Mouse (Mus musculus) thymus, postnatal 0 days (tissue): Measurements from ENCODE around the gene Gm527. TPM values are rescaled to one million over a fixed set of nuclear protein-coding genes. Genes with fewer than 3 reads are reported as not detected.

Experiments
- DNase-seq: peaks from one replicate; pipeline ENCODE4 v3.0.0-alpha.2; 2015; ENCODE audit warnings: low spot score
- polyA plus RNA-seq: library from polyadenylated mRNA; unstranded; fragments of >200 nt; fragmentation: Nextera tagmentation; extraction: Ambion mirVana; gene quantifications from 2 replicates; pipeline ENCODE4 v1.2.1, GENCODE M21; 2015

Gene Gm527
- 2.0 and 2.8 TPM in 2 replicates for polyA plus RNA-seq

DNA sequence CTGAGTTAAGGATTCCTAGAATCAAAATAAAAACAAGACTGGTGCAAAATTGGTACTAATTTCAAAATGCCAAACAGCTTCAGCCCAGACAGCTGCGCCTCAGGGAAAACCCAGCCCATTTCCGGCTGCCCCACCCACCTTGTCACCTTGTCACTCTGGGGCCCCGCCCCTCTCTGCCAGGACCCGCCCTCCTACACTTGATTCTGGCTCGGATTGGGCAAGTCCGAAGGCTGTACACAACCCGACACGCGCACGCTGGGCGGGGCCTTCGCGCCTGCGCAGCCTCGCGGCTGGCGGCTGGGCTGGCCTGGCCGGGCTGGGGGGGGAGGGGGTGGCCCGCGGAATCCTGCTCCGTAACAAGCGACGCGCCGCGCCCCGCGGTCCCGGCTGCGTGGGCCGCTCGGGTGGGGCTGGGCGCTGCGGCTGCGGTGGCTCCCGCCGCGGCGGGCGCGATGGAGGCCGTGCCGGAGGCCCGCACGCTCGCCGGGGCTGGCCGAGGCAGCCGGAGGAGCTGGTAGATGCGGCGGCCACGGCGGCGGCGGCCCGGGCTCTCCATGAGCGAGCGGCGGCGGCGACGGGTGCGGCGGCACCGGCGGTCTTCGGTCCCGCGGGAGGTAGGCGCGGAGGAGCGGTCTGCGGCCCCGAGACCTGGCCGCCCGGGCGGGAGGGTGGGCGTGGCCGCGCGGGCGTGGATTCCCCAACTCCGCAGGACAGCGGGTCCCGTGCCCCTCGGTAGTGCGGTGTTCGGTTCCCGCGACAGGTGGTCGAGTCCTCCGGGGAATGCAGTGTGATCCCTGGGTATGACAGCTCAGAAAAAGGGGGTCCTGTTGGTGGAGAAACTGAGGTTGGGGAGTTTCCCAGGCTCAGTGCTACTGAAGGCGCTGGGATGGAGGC, at the start of gene Gm527:
Gene Gm527, plus strand, starts transcription at position 329 of the 894 bp plus-strand sequence.
- DNase-seq = peak; percentile 96

DNA sequence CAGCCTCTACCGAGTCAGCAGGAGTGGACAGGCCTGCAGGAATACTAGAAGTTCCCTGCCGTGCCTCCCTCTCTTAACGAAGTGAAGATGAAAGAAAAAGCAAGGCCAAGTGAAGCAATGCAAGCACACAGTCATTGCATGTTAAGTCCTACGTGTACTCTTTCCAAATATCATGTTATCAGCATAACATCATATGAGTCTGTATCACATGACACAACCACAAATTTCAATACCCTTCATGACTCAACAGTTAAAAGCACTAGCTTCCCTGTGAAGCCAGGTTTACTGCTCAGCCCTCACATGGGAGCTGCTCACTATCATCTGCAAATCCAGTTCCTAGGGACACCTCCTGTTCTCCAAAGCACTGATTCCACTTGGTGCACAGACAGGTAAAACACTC, 46.6 kb upstream of the Gm527 start:
- DNase-seq = no peak

DNA sequence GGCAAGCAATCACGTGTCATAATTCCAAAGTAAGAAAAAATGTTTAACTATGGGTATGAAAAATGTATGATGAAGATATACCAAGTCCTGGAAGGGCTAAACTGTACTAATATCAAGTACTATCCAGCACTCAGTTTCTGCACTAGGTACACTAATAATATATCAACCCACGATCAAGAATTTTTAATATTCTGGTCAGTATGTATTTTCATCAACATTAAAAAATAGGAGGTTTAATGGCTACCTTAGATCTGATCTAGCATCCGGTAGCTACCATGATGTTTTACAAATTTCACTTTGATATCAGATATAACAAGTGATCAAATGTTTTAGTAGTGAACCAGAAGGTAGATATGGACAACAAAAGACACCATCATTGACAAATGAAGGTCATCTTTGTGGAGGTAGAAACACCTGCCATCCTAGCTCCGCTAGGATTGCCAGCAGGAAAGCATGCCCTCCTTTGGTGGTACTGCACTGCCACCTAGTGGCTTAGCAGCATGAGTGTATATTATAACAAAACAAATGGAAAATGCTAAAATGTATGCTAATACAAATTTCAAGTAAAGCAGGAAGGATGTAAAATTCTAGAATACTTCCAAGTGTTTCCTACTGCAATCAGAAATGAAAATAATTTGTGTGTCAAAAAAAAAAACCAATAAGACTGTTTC, 20.5 kb upstream of the Gm527 start:
- DNase-seq = peak; percentile 27

DNA sequence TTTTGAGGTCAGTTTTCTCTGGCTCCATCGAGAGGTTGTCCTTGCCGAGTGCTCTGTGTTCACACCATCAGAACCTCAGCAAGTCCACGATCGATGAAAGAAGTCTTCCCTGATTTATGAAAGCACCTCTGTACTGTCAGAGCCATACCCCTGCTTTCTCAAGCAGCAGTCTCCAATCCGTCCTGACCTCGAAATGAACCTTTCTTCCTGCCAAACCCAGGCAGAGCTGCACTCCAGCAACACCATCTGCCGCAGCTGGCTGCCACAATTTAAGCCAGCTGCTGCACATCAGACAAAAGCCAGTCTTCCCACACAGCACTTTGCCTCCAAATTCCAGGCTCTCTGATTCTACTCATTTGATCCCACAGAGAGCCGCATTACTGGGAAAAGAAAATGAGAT, 15.2 kb upstream of the Gm527 start:
- no peak for DNase-seq

DNA sequence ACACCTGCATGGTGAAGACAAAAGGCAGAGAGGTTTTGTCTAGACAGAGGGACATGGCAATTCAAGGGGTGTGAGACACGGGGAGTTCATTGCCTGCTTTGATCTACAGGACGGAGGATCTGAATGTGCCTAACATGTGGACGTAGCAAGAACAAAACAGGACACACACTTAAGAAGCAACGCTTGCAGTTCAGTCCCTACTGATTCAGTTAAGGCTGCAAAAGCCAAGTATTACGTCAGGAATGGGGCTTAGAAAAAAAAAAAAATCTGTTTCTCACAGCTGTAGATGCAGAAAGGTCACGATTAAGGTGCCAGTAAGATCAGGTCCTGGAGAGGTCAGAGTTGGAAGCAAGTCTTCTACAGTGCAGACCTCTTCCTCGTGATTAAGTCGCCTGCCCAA, 14.5 kb upstream of the Gm527 start:
- DNase-seq = no peak

DNA sequence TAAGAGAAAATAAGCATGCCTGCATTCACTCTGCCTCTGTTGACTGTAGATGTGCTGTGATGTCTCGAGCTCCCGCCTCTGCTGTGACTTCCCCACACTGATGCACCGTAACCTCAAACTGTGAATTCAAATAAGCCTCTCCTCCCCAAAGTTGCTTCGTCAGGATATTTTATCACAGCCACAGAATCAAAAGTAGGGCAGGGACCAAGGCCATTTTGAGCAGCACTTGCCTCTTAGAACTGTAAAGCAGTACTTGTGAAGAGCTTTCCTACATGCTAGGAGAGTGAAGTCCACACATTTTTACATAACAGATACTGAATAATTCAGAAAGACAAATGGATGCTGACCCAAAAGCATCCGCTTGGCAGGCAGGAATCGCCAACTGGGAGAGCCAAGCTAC, 4.7 kb upstream of the Gm527 start:
- no peak for DNase-seq

DNA sequence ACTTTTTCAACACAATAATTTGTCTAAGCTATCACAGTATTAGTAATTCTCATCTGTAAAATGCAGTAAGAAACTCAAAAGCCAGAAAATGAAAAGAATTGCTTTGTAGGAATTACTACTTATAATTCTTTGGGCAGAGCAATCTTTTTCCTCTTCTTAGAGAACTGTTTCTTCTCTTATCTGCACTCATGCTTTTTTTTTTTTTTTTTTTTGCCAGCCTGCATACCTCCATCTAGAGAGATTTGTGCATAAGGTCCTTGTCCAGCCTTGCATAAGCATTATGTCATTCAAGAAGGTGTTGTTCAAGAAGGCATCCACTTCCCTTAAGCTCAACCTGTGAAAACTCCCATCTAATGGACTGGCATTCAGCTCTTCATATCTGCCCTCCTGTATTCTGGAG, 971 bp upstream of the Gm527 start:
- DNase-seq = no peak

DNA sequence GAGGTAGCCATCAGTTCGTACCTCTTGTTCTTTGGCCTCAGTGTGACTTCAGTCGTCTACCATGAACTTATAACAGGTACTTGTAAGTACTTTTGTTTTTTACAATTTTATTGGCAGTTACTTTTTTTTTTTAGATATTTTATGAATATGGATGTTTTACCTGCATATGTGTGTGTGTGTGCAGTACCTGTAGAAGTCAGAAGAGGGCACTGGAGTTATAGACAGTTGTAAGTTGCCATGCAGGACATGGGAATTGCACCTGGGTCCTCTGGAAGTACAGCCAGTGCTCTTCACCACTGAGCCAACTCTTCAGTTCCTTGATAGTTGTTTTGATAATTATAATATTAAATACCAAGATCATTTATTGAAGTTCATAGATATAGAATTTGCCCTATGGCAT, 19.8 kb downstream of the Gm527 start:
- DNase-seq = peak; percentile 37

DNA sequence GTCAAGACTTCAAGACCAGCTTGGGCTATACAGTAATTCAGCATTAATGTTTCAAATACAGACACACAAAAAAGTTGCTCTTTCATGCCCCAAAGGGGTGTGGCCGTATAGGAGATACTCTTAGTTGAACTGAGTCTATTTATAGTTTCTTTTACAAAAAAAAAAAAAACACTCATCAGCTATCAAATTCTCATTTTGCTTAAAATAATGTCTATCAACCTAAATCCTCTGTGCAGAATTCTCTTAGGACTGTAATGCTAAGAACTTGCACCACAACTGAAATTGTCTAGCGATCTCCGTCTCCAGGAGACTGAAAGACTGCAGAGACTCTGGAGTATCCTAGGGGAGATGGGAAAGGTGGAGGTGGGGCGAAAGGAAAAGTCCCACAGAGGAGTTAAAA, 46.9 kb downstream of the Gm527 start:
- no peak for DNase-seq

DNA sequence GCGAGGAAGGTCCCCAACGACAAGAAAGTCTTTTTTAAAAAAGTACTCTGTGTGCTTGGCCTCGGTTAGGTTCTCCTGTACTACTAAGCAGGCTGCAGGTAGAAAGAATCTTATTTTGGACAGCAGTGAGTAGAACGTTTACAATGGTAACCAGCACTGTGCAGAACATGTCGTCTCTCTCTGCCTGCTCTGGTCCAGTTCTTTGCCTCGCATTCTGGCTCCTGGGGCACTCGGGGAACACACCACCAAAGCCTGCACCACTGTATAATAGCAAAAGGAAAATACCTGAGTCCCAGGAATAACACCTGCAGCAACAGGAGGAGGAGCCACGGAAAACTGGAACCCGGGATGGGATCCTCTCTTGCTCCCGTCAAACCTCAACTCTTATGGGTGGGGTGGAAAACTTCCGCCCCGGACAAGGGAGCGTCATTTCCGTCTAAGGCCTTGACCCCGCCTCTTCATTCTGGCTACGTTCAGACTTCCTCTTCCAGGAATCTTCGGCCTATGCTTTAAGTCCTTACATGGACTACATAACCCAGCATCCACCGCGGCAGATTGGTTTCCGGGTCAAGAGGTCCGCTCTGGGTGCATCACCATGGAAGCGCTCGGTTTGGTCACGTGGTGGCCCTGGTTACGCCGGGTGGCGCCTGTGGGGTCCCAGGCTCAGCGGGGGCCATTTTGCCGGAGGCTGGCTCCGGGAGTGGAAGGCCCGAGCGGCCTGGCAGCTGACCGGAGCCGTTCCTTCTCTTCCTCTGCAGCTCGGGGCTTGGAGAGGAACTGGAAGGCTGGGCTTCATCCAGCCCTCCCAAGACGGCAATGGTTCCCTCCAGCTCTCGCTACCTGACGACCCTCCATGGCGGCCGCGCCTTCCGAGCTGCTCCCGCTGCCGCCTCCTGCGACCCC, 47.7 kb downstream of the Gm527 start, which contains the start of the genes Klhl28 and Togaram1:
Gene Klhl28, minus strand, starts transcription at position 411 of the 903 bp plus-strand sequence.
Gene Togaram1, plus strand, starts transcription at position 681 of the 903 bp plus-strand sequence.
- peak; percentile 99 for DNase-seq

DNA sequence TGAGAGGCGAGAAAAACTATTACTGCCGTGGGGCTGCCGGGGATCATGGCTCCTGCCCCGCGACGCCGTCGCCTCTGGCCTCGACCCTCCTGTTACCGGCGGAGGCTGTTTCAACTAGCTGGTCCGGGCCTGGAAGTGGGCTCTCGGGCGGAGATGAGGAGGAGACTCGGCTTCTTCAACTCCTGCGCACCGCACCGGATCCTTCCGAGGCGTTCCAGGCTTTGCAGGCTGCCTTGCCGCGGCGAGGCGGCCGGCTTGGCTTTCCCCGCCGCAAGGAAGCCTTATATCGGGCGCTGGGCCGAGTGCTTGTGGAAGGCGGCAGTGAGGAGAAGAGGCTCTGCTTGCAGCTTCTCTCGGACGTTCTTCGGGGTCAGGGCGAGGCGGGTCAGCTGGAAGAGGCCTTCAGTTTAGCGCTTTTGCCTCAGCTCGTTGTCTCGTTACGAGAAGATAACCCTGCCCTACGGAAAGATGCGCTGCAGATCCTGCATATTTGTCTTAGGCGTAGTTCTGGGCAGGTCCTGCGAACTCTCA, 48.5 kb downstream of the Gm527 start:
- peak; percentile 77 for DNase-seq

DNA sequence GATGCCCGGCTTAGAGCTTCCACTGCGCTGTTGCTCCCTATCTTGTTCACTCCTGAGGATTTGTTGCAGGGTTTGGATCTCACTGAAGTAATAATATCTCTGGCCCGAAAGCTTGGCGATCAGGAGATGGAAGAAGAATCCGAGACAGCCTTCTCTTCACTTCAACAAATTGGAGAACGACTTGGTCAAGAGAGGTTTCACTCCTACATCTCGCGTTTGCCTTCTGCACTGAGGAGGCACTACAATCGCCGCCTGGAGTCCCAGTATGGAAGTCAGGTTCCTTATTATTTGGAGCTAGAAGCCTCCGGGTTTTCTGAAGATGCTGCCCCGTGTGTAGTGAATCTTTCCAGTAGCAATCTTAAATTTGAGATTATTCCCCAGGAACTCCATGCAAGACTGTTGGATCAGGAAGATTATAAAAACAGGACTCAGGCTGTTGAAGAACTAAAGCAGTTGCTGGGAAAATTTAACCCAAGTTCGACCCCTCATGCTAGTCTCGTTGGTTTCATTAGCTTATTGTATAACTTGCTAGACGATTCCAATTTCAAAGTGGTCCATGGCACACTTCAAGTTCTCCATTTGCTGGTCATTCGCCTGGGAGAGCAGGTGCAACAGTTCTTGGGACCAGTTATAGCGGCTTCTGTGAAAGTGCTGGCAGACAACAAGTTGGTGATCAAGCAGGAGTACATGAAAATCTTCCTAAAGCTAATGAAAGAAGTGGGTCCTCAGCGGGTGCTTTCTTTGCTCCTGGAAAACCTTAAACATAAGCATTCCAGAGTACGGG, 49.1 kb downstream of the Gm527 start:
- peak; percentile 7 for DNase-seq

DNA sequence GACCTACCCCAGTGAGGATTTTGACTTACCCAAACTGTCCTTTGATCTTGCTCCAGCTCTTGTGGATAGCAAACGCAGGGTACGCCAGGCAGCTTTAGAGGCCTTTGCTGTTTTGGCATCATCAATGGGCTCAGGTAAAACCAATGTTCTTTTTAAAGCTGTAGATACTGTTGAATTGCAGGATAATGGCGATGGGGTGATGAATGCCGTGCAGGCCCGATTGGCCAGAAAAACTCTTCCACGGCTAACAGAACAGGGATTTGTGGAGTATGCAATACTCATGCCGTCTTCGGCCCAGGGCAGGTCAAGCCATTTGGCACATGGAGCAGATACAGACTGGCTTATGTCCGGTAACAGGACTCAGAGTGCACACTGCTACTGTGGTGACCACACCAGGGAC, 49.8 kb downstream of the Gm527 start:
- peak; percentile 22 for DNase-seq

DNA sequence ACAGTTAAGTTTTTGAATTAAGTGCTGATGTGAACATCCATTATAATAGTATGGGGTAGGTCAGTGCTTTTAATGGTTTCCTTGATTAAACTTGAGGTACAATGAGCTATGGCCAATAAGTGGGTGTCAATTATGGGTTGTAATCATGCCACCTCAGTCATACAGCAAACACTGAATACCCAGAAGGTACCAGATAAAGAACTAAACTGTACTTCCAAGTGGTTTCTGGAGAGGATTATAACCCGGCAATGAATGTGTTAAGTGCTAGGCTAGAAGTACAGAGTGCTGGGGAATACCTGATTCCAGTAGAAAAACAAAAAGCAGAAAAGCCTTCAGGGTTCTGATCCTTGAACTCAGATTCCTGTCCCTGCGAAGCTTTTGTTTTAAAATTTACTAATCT, 50.4 kb downstream of the Gm527 start:
- no peak for DNase-seq

DNA sequence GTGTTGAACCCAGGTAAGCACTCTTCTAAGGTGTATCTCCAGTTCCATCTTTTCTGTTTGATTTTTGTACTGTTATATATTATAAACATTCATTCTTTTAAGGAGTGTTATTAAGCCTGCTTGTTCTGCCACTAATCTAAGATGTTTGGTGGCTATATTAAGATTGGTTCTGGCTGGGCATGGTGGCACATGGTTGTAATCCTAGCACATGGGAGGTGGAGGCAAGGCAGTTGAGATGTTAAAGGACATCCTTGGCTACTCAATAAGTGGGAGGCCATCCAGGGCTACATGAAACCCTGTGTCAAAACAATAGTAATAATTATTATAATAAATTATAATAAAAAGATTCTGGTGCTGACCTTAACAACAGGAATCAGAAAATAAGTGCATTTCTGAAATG, 53.7 kb downstream of the Gm527 start:
- DNase-seq = no peak

DNA sequence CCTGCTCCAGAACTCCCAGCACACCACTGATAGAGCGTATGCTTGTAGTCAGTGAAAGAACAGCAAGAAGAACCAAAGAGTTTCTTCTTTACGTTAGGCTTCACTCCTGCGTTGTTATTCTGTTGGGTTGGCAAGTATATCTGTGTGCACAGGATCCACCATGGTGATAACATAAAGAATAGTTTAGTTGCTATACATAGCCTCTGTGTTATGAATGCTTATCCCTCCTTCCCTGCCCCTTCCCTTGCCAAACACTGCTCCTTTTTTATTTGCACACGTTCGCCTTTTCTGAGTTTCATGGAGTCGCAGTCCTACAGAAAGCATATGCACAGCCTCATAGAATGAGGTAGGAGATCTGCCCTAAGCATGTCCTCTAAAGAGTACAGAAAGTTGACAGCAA, 54.4 kb downstream of the Gm527 start:
- DNase-seq = no peak
